Mouse (Mus musculus): ENCODE measurements around the gene Dppa5a. TPM values are rescaled to one million over a fixed set of nuclear protein-coding genes. Genes with fewer than 3 reads are reported as not detected.
"Not testable (repeated sequence)": the region's sequence is repeated elsewhere in the genome, so short reads cannot be mapped to it uniquely, and the experiment has no call there.

The Dppa5a gene
- polyA plus RNA-seq, 1 experiment from 2014 or later: not detected

DNA sequence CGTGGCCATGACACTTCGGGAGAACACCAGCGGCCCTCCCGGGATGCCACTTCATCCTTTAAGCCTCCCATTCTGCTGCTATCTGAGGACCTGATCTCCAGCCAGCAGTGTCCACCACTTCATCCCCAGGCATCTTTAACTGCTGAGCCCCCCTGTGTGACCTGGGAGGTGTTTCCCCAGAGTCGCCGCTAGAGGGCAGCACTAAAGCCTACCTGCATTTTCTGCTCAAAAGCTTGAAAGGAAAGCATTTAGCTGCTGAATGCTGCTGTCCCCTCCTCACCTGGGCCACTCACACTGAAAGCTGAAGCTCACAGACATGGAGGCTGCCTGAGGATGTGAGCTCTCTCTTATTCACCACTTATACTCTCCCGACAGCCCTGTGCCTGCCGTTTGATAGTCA lies 27.7 kb downstream of the Dppa5a start:
- H3K36me3 ChIP-seq (replicated peaks); H3K9me3 ChIP-seq; H3K4me1 ChIP-seq; H3K27me3 ChIP-seq (ENCODE audit: poor library complexity, severe bottlenecking); H3K27ac ChIP-seq; H3K4me3 ChIP-seq: not testable (repeated sequence)
- DNase-seq (ENCODE audit: extremely low spot score, low spot score): peak; percentile 72
- WGBS: 13% methylated on average over 8 of the region's 8 CpGs

DNA sequence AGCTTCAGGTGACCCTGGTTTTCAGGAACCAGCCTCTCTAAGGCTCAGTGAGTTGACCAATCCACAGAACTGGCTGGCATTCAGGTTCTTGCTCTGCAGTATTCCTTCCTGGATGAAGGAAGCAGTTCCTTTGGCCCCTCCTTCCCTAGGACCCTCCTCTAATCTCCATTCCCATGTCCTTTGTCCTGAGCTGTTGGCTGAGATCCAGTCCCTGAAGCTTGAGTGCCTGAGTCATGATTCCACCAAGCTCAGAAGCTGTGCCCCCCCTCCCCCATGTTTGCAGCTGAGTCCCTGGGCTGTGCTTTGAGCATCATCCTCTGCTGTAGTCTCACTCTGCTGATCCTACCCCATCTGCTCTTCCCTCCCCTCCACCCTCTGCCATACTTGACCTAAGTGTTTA lies 30.9 kb downstream of the Dppa5a start:
- H3K4me3 ChIP-seq; H3K36me3 ChIP-seq (replicated peaks); H3K9me3 ChIP-seq; H3K4me1 ChIP-seq; DNase-seq (ENCODE audit: extremely low spot score, low spot score); H3K27ac ChIP-seq; H3K27me3 ChIP-seq (ENCODE audit: poor library complexity, severe bottlenecking): not testable (repeated sequence)

DNA sequence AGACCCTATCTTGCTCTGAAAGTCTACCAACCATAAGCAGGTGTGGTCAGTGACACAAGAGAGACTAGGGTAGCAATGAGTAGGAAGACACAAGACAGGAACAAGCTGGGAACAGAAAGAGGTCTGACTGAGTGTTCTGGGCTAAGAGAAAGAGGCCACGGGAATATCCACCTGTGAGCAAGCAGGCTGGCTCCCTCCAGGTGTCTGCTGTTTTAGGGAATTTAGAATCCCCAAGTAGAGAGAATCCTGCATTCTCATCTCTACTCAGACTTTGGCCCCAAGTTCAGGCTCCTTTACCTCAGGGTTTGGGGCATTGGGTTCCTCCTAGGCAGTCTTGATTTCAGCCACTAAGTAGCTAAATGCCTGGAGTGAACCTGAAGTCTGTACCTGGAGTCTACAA lies 40.7 kb downstream of the Dppa5a start, which contains the start of gene Omt2b:
TSS of gene Omt2b (plus strand) at position 301 of the 400 bp plus-strand sequence.
- H3K4me1 ChIP-seq; H3K9me3 ChIP-seq; H3K4me3 ChIP-seq; DNase-seq (ENCODE audit: extremely low spot score, low spot score); H3K27me3 ChIP-seq (ENCODE audit: poor library complexity, severe bottlenecking); H3K36me3 ChIP-seq (replicated peaks); H3K27ac ChIP-seq: not testable (repeated sequence)
- WGBS: 71% methylated on average over 1 of the region's 1 CpGs

DNA sequence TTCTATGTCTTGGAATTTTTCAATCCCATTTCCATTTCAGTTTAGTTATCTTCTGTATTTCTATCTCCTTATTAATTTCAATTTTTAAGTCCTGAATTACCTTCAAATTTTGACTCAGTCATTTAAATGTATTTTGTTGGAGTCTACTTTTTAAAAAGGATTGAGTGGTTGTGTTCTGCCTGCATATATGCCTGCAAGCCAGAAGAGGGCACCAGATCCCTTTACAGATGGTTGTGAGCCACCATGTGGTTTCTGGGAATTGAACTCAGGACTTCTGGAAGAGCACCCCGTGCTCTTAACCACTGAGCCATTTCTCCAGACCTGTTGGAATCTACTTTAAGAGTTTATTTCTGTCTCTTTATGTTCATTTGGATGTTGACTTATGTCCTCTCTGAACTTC lies 48.5 kb downstream of the Dppa5a start:
- Histone ChIP-seq H3K9me3 (no peaks in the 10 kb centered on the region), H3K4me1 (no peaks in the 10 kb centered on the region), H3K36me3 (replicated peaks) (no peaks in the 10 kb centered on the region), H3K27ac (no peak overlapping the region), H3K27me3 (ENCODE audit: poor library complexity, severe bottlenecking) (no peaks in the 10 kb centered on the region), H3K4me3 (no peak overlapping the region)
- 35% methylated on average over 1 of the region's 1 CpGs for WGBS
- DNase-seq (ENCODE audit: extremely low spot score, low spot score): no peak

Other genes with a start within 250 kb of the Dppa5a start
- gene Gsta4, start 185.4 kb downstream of the Dppa5a start, polyA plus RNA-seq (2016; fragmentation: Nextera tagmentation; extraction: Ambion mirVana): 103 and 112 TPM in 2 replicates
- not detected in 2 replicates for gene Gsta1, start 137.5 kb downstream of the Dppa5a start, polyA plus RNA-seq (2016; fragmentation: Nextera tagmentation; extraction: Ambion mirVana)
- not detected in 2 replicates for gene Gm3776, start 111.0 kb downstream of the Dppa5a start, polyA plus RNA-seq (2016; fragmentation: Nextera tagmentation; extraction: Ambion mirVana)
- gene Gm10639, start 78.3 kb downstream of the Dppa5a start, polyA plus RNA-seq (2016; fragmentation: Nextera tagmentation; extraction: Ambion mirVana): not detected in 2 replicates
- gene Omt2a, start 53.4 kb downstream of the Dppa5a start, polyA plus RNA-seq (2016; fragmentation: Nextera tagmentation; extraction: Ambion mirVana): not detected in 2 replicates
- gene Omt2b, start 40.6 kb downstream of the Dppa5a start, polyA plus RNA-seq (2016; fragmentation: Nextera tagmentation; extraction: Ambion mirVana): not detected in 2 replicates
- not detected in 2 replicates for gene Gsta2, start 12.4 kb downstream of the Dppa5a start, polyA plus RNA-seq (2016; fragmentation: Nextera tagmentation; extraction: Ambion mirVana)
- gene Ooep, start 10.5 kb upstream of the Dppa5a start, polyA plus RNA-seq (2016; fragmentation: Nextera tagmentation; extraction: Ambion mirVana): 2.3 and 3.2 TPM in 2 replicates
- gene Ddx43, start 27.6 kb upstream of the Dppa5a start, polyA plus RNA-seq (2016; fragmentation: Nextera tagmentation; extraction: Ambion mirVana): 0.17 and 0.24 TPM in 2 replicates
- gene Cgas, start 75.1 kb upstream of the Dppa5a start, polyA plus RNA-seq (2016; fragmentation: Nextera tagmentation; extraction: Ambion mirVana): 0.27 and 0.32 TPM in 2 replicates
- gene Mto1, start 80.0 kb upstream of the Dppa5a start, polyA plus RNA-seq (2016; fragmentation: Nextera tagmentation; extraction: Ambion mirVana): 23.5 and 26.1 TPM in 2 replicates
- 0.58 and 0.88 TPM in 2 replicates for gene Gm17324, start 80.6 kb upstream of the Dppa5a start, polyA plus RNA-seq (2016; fragmentation: Nextera tagmentation; extraction: Ambion mirVana)
- gene Eef1a1, start 121.0 kb upstream of the Dppa5a start, polyA plus RNA-seq (2016; fragmentation: Nextera tagmentation; extraction: Ambion mirVana): 3,994 and 4,016 TPM in 2 replicates
- gene Slc17a5, start 219.9 kb upstream of the Dppa5a start, polyA plus RNA-seq (2016; fragmentation: Nextera tagmentation; extraction: Ambion mirVana): 10.2 and 10.5 TPM in 2 replicates
- gene Cd109, start 247.4 kb upstream of the Dppa5a start, polyA plus RNA-seq (2016; fragmentation: Nextera tagmentation; extraction: Ambion mirVana): 4.0 and 4.5 TPM in 2 replicates